Mouse (Mus musculus): ENCODE data around the gene Lsm2. TPM values are rescaled to one million over a fixed set of nuclear protein-coding genes. Genes with fewer than 3 reads are reported as not detected.
"Not testable (repeated sequence)": the region's sequence is repeated elsewhere in the genome, so short reads cannot be mapped to it uniquely, and the experiment has no call there.

Gene Lsm2
- total and polyA plus RNA-seq, 2 experiments from 2014 or later = 29.1 to 111 TPM

- Histone ChIP-seq H3K36me3 (ENCODE audit: insufficient read depth) (peaks cover 19% of the 10 kb centered on the region), H3K4me1 (ENCODE audit: insufficient read depth) (peaks cover 10% of the 10 kb centered on the region), H3K9me3 (ENCODE audit: low read length) (no peaks in the 10 kb centered on the region), H3K4me2 (ENCODE audit: low read depth) (peak within 1 kb of the TSS; percentile 95), H3K9ac (peak within 1 kb of the TSS; percentile 93), H3K4me3 (ENCODE audit: low read depth, low read length) (peak within 1 kb of the TSS; percentile 71), H3K27me3 (ENCODE audit: insufficient read depth, low read length) (no peaks in the 10 kb centered on the region), H3K27ac (ENCODE audit: low read depth, low read length) (peak within 1 kb of the TSS; percentile 98)
- DNase-seq (peak; percentile 88), ATAC-seq (peak; percentile 91)
- WGBS = 3% methylated on average over 80 of the region's 83 CpGs
- TF ChIP-seq CTCF (IDR thresholded peaks at IDR 0.05; ENCODE audit: low read depth) = no peak
Observed at GRCm38 (mm10) chr17:35000717-35001451, 19.2 kb downstream of the Lsm2 start, which contains the start of gene Vars. Gene Vars, plus strand, starts transcription at chr17:35000987.

- H3K9ac ChIP-seq = peak overlapping the region; percentile 93
- peak overlapping the region; percentile 95 for H3K4me2 ChIP-seq (ENCODE audit: low read depth)
- no peaks in the 10 kb centered on the region for H3K27me3 ChIP-seq (ENCODE audit: insufficient read depth, low read length)
- peaks cover 10% of the 10 kb centered on the region for H3K4me1 ChIP-seq (ENCODE audit: insufficient read depth)
- no peaks in the 10 kb centered on the region for H3K9me3 ChIP-seq (ENCODE audit: low read length)
- peaks cover 22% of the 10 kb centered on the region for H3K36me3 ChIP-seq (ENCODE audit: insufficient read depth)
- TF ChIP-seq CTCF (IDR thresholded peaks at IDR 0.05; ENCODE audit: low read depth) = no peak
- under 1% methylated on average over 35 of the region's 35 CpGs for WGBS
- H3K4me3 ChIP-seq (ENCODE audit: low read depth, low read length) = peak overlapping the region; percentile 71
- H3K27ac ChIP-seq (ENCODE audit: low read depth, low read length) = peak overlapping the region; percentile 98
- peak; percentile 39 for DNase-seq
- ATAC-seq = peak; percentile 4; the same call in 1 of the 2 replicates
Observed at GRCm38 (mm10) chr17:35001452-35002152, 19.9 kb downstream of the Lsm2 start.

- Histone ChIP-seq H3K36me3 (ENCODE audit: insufficient read depth) (peaks cover 24% of the 10 kb centered on the region), H3K4me1 (ENCODE audit: insufficient read depth) (peaks cover 10% of the 10 kb centered on the region), H3K27me3 (ENCODE audit: insufficient read depth, low read length) (no peaks in the 10 kb centered on the region), H3K9ac (peak overlapping the region; percentile 93), H3K4me2 (ENCODE audit: low read depth) (peak overlapping the region; percentile 95), H3K4me3 (ENCODE audit: low read depth, low read length) (peak overlapping the region; percentile 71), H3K9me3 (ENCODE audit: low read length) (no peaks in the 10 kb centered on the region), H3K27ac (ENCODE audit: low read depth, low read length) (0 out of 2 replicates have a peak overlapping the region, but pooled peaks have one; percentile 9)
- TF ChIP-seq CTCF (IDR thresholded peaks at IDR 0.05; ENCODE audit: low read depth) = no peak
- WGBS = 5% methylated on average over 12 of the region's 12 CpGs
- ATAC-seq (no peak), DNase-seq (no peak)
Observed at GRCm38 (mm10) chr17:35002153-35002865, 20.6 kb downstream of the Lsm2 start.

GRCm38 (mm10) chr17:35003022-35003838 is 21.6 kb downstream of the Lsm2 start:
- Histone ChIP-seq H3K36me3 (ENCODE audit: insufficient read depth) (peaks cover 30% of the 10 kb centered on the region), H3K27ac (ENCODE audit: low read depth, low read length) (no peak overlapping the region), H3K27me3 (ENCODE audit: insufficient read depth, low read length) (no peaks in the 10 kb centered on the region), H3K4me2 (ENCODE audit: low read depth) (no peak overlapping the region; the same call in 1 of the 2 replicates), H3K4me1 (ENCODE audit: insufficient read depth) (peaks cover 10% of the 10 kb centered on the region), H3K9me3 (ENCODE audit: low read length) (no peaks in the 10 kb centered on the region), H3K9ac (no peak overlapping the region), H3K4me3 (ENCODE audit: low read depth, low read length) (no peak overlapping the region)
- ATAC-seq = no peak
- DNase-seq = no peak
- 69% methylated on average over 9 of the region's 9 CpGs for WGBS
- no peak for TF ChIP-seq CTCF (IDR thresholded peaks at IDR 0.05; ENCODE audit: low read depth)

GRCm38 (mm10) chr17:35004075-35004717 is 22.5 kb downstream of the Lsm2 start:
- no peaks in the 10 kb centered on the region for H3K27me3 ChIP-seq (ENCODE audit: insufficient read depth, low read length)
- peaks cover 37% of the 10 kb centered on the region for H3K36me3 ChIP-seq (ENCODE audit: insufficient read depth)
- no peaks in the 10 kb centered on the region for H3K9me3 ChIP-seq (ENCODE audit: low read length)
- no peak overlapping the region for H3K4me2 ChIP-seq (ENCODE audit: low read depth)
- no peak for TF ChIP-seq CTCF (IDR thresholded peaks at IDR 0.05; ENCODE audit: low read depth)
- 97% methylated on average over 17 of the region's 17 CpGs for WGBS
- no peak overlapping the region for H3K4me3 ChIP-seq (ENCODE audit: low read depth, low read length)
- peaks cover 10% of the 10 kb centered on the region for H3K4me1 ChIP-seq (ENCODE audit: insufficient read depth)
- no peak for ATAC-seq
- no peak for DNase-seq
- H3K9ac ChIP-seq = no peak overlapping the region
- no peak overlapping the region for H3K27ac ChIP-seq (ENCODE audit: low read depth, low read length)

GRCm38 (mm10) chr17:35005158-35005557 is 23.5 kb downstream of the Lsm2 start:
- Histone ChIP-seq H3K9me3 (ENCODE audit: low read length) (no peaks in the 10 kb centered on the region), H3K4me1 (ENCODE audit: insufficient read depth) (peaks cover 10% of the 10 kb centered on the region), H3K4me3 (ENCODE audit: low read depth, low read length) (no peak overlapping the region), H3K27ac (ENCODE audit: low read depth, low read length) (no peak overlapping the region), H3K36me3 (ENCODE audit: insufficient read depth) (peaks cover 44% of the 10 kb centered on the region), H3K4me2 (ENCODE audit: low read depth) (no peak overlapping the region), H3K27me3 (ENCODE audit: insufficient read depth, low read length) (no peaks in the 10 kb centered on the region), H3K9ac (no peak overlapping the region)
- DNase-seq = no peak
- 92% methylated on average over 10 of the region's 10 CpGs for WGBS
- no peak for TF ChIP-seq CTCF (IDR thresholded peaks at IDR 0.05; ENCODE audit: low read depth)
- ATAC-seq = no peak

GRCm38 (mm10) chr17:35005902-35006301 is 24.2 kb downstream of the Lsm2 start:
- not testable (repeated sequence) for H3K4me2 ChIP-seq (ENCODE audit: low read depth); H3K4me1 ChIP-seq (ENCODE audit: insufficient read depth); H3K27ac ChIP-seq (ENCODE audit: low read depth, low read length); H3K4me3 ChIP-seq (ENCODE audit: low read depth, low read length); ATAC-seq; H3K27me3 ChIP-seq (ENCODE audit: insufficient read depth, low read length); H3K9ac ChIP-seq; H3K9me3 ChIP-seq (ENCODE audit: low read length); DNase-seq
- H3K36me3 ChIP-seq (ENCODE audit: insufficient read depth) = peaks cover 51% of the 10 kb centered on the region
- 98% methylated on average over 4 of the region's 5 CpGs for WGBS

Data from forebrain, postnatal 0 days (tissue).